18 mouse cellular contexts compared by ENCODE assay signal in the genomic region with DNA sequence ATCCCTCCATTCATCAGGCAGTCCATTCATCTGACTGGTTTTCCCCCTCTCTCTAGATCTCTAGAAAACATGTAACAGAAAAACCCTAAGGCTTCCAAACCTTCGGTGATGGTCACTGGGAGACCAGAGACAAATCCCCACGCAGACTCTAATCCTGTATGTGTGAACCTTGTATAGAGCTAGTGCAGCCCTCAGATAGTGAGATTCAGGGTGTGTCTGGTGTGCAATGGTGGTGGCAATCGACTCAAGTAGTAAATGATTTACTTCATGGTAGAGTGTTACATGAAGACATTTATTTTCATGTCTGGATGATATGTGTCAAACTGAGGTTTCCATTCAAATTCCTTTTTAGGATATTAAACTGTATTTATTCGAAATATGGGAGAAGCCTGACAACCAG.
"Had no signal": no experiment of that assay in that cellular context is flagged by ENCODE, and none has a peak within 500 bp of the region (broad histone marks: within the 10 kb centered on the region; RNA-seq: fewer than 3 reads in every experiment).

No protein-coding gene starts in this region.

- H3K4me3 ChIP-seq: liver, embryonic 15.5 days; midbrain, embryonic 12.5 days; myocyte; neural tube, embryonic 13.5 days; neural tube, embryonic 15.5 days had no signal

- DNase-seq: lung, adult 18-20 months; lung, embryonic 14.5 days; lung, postnatal 10 days; lung, postnatal 4 days; midbrain, embryonic 14.5 days; retina, postnatal 1 day; right cerebral cortex, adult 18-20 months; right cerebral cortex, postnatal 25 days; right cerebral cortex, postnatal 4 days; thymus, adult 18-20 months; thymus, postnatal 14 days; thymus, postnatal 36 days had no signal

- H3K27ac ChIP-seq: liver, embryonic 15.5 days; midbrain, embryonic 12.5 days; neural tube, embryonic 13.5 days; neural tube, embryonic 15.5 days had no signal

- H3K4me2 ChIP-seq: liver, embryonic 15.5 days; lung, embryonic 14.5 days; midbrain, embryonic 12.5 days; neural tube, embryonic 13.5 days; neural tube, embryonic 15.5 days had no signal

- ATAC-seq: midbrain, embryonic 16.5 days had no signal

- H3K27me3 ChIP-seq: neural tube, embryonic 13.5 days; neural tube, embryonic 15.5 days had no signal

- H3K9ac ChIP-seq: liver, embryonic 15.5 days; lung, embryonic 14.5 days; midbrain, embryonic 12.5 days; neural tube, embryonic 13.5 days; neural tube, embryonic 15.5 days had no signal

- H3K9me3 ChIP-seq: liver, embryonic 15.5 days; midbrain, embryonic 12.5 days; neural tube, embryonic 13.5 days; neural tube, embryonic 15.5 days had no signal

- H3K36me3 ChIP-seq: liver, embryonic 15.5 days; midbrain, embryonic 12.5 days; neural tube, embryonic 13.5 days; neural tube, embryonic 15.5 days had no signal
